Mouse (Mus musculus) forebrain, embryonic 16.5 days (tissue): ENCODE data around the gene Ap1m1. TPM values are rescaled to one million over a fixed set of nuclear protein-coding genes. Genes with fewer than 3 reads are reported as not detected.

Experiments used
- ATAC-seq: fragments of 200-750 bp; cut with Nextera tagmentation; 2 replicates; pipeline ENCODE4 v1.8.0; 2017; ENCODE audit warnings: mild to moderate bottlenecking, moderate library complexity
- H3K27ac ChIP-seq: fragments of 300-500 bp; sonication (generic); 2 replicates; pipeline ENCODE4 v1.5.1; 2014; ENCODE audit warnings: low read length, control low read depth
- H3K27me3 ChIP-seq: fragments of 300-500 bp; sonication (generic); replicated peaks from 2 replicates; pipeline ENCODE4 v1.6.1; 2014; ENCODE audit warnings: low read length; ENCODE audit not compliant: control insufficient read depth, insufficient read depth
- H3K36me3 ChIP-seq: fragments of 300-500 bp; sonication (generic); 2 replicates; pipeline ENCODE4 v1.6.1; 2014; ENCODE audit not compliant: control insufficient read depth, insufficient read depth
- H3K4me1 ChIP-seq: fragments of 300-500 bp; sonication (generic); replicated peaks from 2 replicates; pipeline ENCODE4 v1.6.1; 2014; ENCODE audit warnings: low read length; ENCODE audit not compliant: control insufficient read depth, insufficient read depth
- H3K4me2 ChIP-seq: fragments of 300-500 bp; sonication (generic); 2 replicates; pipeline ENCODE4 v1.6.1; 2014; ENCODE audit warnings: mild to moderate bottlenecking, low read length, control low read depth
- H3K4me3 ChIP-seq: fragments of 300-500 bp; sonication (generic); replicated peaks from 2 replicates; pipeline ENCODE4 v1.5.1; 2014; ENCODE audit warnings: mild to moderate bottlenecking, low read length, control low read depth
- H3K9ac ChIP-seq: fragments of 300-500 bp; sonication (generic); replicated peaks from 2 replicates; pipeline ENCODE4 v1.6.1; 2014; ENCODE audit warnings: low read depth, low read length, control low read depth
- H3K9me3 ChIP-seq: fragments of 300-500 bp; sonication (generic); 2 replicates; pipeline ENCODE4 v1.6.1; 2016; ENCODE audit warnings: low read length; ENCODE audit not compliant: control insufficient read depth
- WGBS: fragments of 180-500 bp; shearing (Covaris S2); extraction: QIAGEN DNeasy Blood & Tissue Kit; methylation state at CpG from one replicate; pipeline ENCODE4 v1.1.7; 2014; 5-methylcytosine and 5-hydroxymethylcytosine counted together
- polyA plus RNA-seq: library from polyadenylated mRNA; unstranded; fragments of >200 nt; fragmentation: Nextera tagmentation; extraction: Ambion mirVana; gene quantifications from 2 replicates; pipeline ENCODE4 v1.2.1, GENCODE M21; 2015

The Ap1m1 gene
- polyA plus RNA-seq, 1 experiment from 2014 or later, result 284 TPM

DNA sequence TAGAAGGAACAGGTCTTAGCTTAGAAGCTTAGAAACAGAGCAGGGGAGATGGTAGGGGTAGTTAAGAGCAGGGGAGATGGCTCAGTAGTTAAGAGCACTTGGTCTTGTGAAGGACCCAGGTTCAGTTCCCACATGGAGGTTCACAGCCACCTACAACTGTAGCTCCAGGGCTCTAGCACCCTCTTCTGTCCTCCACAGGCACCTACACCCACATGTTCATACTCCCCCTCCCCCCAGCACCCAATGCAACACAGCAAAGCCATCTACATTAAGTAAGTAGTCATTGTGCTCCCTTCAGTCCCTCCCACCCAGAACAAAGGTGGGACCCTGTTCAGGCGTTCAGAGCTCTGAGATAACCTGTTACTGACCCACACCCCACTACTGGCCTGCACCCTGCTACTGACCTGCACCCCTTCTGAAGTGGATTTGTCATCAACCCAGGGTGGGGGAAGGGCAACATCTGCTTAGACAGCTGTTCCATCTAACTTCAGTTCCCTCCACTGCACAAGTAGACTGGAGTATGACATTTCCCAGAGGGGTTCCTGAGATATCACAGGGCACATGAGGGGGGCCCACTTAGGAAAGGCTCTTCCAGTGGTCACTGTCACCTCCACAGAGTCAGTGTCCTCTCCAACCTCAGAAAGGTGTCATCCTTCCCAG, 33.4 kb downstream of the Ap1m1 start:
- 59% methylated on average over 1 of the region's 1 CpGs for WGBS
- H3K4me1 ChIP-seq, result no peaks in the 10 kb centered on the region
- ATAC-seq, result no peak
- H3K27me3 ChIP-seq, result no peaks in the 10 kb centered on the region
- no peaks in the 10 kb centered on the region for H3K36me3 ChIP-seq
- no peak overlapping the region for H3K9ac ChIP-seq
- H3K27ac ChIP-seq, result no peak overlapping the region
- H3K9me3 ChIP-seq, result no peaks in the 10 kb centered on the region
- no peak overlapping the region for H3K4me3 ChIP-seq
- H3K4me2 ChIP-seq, result no peak overlapping the region

DNA sequence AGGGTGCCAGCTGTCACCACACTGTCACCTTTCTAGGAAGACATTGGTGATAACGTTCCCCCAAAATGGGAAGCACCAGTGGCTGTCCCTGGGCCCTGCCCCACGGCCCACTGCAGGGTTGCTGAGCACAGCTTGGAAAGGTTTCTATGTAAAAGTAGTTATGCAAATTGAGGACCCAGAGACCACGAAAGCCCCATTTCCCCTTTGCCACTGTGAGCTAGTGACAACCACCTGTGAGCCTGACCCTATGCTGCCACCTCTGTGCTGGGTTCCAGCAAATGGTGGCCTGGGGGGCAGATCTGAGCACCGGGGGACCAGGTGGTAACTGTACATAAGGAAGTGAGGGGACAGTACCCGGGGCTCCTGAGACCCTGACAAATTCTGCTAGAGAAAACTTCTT, 34.0 kb downstream of the Ap1m1 start:
- Histone ChIP-seq H3K27ac (no peak overlapping the region), H3K4me3 (no peak overlapping the region), H3K27me3 (no peaks in the 10 kb centered on the region), H3K9ac (no peak overlapping the region), H3K36me3 (no peaks in the 10 kb centered on the region), H3K4me2 (no peak overlapping the region), H3K9me3 (no peaks in the 10 kb centered on the region), H3K4me1 (no peaks in the 10 kb centered on the region)
- WGBS, result 84% methylated on average over 5 of the region's 5 CpGs
- no peak for ATAC-seq

DNA sequence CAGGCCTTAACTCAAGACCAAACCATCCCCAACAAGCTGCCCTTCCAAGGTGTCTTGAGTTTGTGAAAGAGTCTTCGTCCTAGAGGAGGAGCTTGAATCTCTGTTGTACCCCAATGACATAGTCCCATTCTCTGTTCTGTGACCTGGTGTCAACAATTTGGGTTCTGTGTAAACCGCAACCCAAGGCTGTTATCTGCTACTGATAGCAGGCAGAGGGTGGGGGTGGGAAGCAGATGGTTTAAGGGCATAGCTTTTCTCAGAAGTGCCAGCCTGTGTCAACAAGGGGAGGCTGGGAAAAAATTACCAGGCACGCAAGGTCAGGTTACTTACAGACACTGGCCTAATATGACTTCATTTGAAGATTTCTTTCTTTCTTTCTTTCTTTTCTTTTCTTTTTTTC, 37.4 kb downstream of the Ap1m1 start:
- ATAC-seq, result no peak
- Histone ChIP-seq H3K36me3 (no peaks in the 10 kb centered on the region), H3K9ac (no peak overlapping the region), H3K4me1 (no peaks in the 10 kb centered on the region), H3K4me2 (no peak overlapping the region), H3K27me3 (no peaks in the 10 kb centered on the region), H3K27ac (no peak overlapping the region), H3K9me3 (no peaks in the 10 kb centered on the region), H3K4me3 (no peak overlapping the region)
- WGBS, result 79% methylated on average over 3 of the region's 3 CpGs

DNA sequence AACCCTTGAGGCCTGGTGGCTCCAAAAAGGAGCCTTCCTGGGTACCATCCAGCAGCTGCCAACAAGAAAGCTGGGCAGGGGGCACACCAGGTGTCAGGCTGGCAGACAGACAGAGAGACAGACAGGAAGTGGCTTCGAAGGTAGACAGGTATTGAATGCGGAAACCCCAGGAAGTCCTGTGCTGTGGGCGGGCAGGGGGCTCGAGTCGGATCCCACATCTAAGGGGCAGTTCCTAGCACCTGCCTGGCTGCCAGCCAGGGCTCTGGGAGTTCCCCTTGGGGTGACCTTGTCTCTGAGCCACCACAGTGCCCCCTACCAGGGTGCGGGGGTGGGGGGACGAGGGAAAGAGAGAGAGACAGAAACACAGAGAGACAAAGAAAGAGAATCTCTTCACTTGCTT, 39.3 kb downstream of the Ap1m1 start:
- Histone ChIP-seq H3K4me2 (no peak overlapping the region), H3K9me3 (no peaks in the 10 kb centered on the region), H3K4me1 (no peaks in the 10 kb centered on the region), H3K9ac (no peak overlapping the region), H3K27me3 (no peaks in the 10 kb centered on the region), H3K36me3 (no peaks in the 10 kb centered on the region), H3K27ac (no peak overlapping the region), H3K4me3 (no peak overlapping the region)
- ATAC-seq, result no peak
- 74% methylated on average over 7 of the region's 7 CpGs for WGBS

DNA sequence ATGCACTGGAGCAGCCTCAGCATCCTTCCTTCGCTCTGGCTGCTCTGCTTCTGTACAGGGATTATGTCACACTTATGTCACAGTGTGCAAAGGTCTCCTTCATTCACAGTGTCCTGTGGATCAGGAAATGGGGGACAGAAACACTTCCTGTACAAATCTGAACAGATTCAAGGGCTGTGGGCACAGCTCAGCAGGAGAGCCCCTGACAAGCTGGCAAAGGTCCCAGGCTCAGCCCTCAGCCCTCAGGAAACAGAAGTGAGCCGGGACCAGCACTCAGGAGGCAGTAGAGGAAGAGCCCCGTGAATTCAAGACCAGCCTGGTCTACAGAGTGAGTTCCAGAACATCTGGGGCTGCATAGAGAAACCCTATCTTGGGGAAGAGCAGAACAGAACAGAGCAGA, 41.8 kb downstream of the Ap1m1 start:
- Histone ChIP-seq H3K9me3 (no peaks in the 10 kb centered on the region), H3K4me3 (no peak overlapping the region), H3K4me1 (no peaks in the 10 kb centered on the region), H3K27me3 (0 out of 2 replicates have a peak, but pooled peaks cover 2% of the 10 kb centered on the region), H3K4me2 (no peak overlapping the region), H3K9ac (no peak overlapping the region), H3K27ac (no peak overlapping the region), H3K36me3 (no peaks in the 10 kb centered on the region)
- ATAC-seq, result no peak
- WGBS, result 37% methylated on average over 3 of the region's 3 CpGs

DNA sequence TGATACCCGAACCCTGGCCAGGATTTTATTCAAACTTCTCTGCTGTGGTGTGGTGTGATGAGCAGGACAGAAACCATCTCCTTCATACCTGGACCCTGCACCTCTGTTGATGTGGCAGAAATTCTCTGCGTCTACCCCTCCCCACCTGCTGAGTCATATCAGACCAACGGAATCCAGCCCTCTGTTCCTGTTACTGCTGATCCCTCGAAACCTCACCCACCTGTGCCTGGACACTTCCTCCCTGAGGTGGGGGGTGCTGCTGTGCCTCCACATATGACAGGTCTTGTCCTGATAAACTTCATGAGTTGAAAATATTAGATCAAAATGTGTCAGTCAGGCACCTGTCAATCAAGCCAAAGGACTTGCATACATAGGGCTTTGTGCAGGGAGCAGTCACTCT, 45.5 kb downstream of the Ap1m1 start:
- Histone ChIP-seq H3K9ac (no peak overlapping the region), H3K27ac (no peak overlapping the region), H3K4me3 (no peak overlapping the region), H3K4me1 (no peaks in the 10 kb centered on the region), H3K9me3 (no peaks in the 10 kb centered on the region), H3K4me2 (no peak overlapping the region), H3K27me3 (0 out of 2 replicates have a peak, but pooled peaks cover 2% of the 10 kb centered on the region), H3K36me3 (no peaks in the 10 kb centered on the region)
- WGBS, result 67% methylated on average over 4 of the region's 4 CpGs
- no peak for ATAC-seq

DNA sequence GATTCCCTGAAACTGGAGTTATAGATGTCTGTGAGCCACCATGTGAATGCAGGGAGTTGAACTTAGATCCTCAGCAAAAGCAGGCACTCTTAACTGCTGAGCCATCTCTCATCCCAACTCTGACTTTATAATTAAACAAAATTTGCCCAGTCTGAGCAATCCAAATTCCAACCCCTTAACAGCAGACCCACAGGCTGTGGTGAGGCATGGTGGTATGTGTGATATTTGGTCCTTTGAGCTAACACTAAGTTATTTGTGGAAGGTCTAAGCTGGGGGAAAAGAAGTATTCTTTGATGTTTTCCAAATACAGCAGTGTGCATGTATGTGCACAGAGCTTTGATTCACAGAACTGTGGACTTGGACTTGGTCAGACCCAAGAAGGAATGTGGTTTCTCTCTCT, 49.2 kb downstream of the Ap1m1 start:
- no peak overlapping the region for H3K4me2 ChIP-seq
- H3K27me3 ChIP-seq, result 0 out of 2 replicates have a peak, but pooled peaks cover 2% of the 10 kb centered on the region
- H3K36me3 ChIP-seq, result no peaks in the 10 kb centered on the region
- no peak overlapping the region for H3K9ac ChIP-seq
- ATAC-seq, result no peak
- no peak overlapping the region for H3K27ac ChIP-seq
- no peaks in the 10 kb centered on the region for H3K4me1 ChIP-seq
- H3K4me3 ChIP-seq, result no peak overlapping the region
- H3K9me3 ChIP-seq, result no peaks in the 10 kb centered on the region

DNA sequence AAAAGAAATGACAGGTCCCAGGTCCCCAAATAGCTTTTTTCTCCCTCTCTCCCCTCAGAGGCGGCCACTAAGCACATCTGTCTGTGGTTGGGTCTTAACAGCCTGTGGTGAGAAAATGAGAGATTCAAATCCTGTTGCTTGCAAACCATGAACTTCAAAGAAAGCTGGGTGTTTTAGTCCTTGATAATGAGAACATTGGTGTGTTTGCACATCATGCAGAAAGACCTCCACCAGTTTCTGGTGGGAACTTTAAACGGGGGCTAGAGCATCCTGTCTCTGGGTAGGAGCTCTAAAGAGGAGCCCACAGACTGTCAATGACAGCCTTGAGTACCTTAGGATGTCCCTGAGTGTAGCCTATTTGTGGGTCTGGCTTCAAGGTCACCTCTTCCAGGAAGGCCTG, 51.3 kb downstream of the Ap1m1 start:
- Histone ChIP-seq H3K27ac (no peak overlapping the region), H3K9ac (no peak overlapping the region), H3K4me2 (no peak overlapping the region), H3K4me3 (no peak overlapping the region), H3K27me3 (no peaks in the 10 kb centered on the region), H3K4me1 (peaks cover 8% of the 10 kb centered on the region), H3K9me3 (no peaks in the 10 kb centered on the region), H3K36me3 (no peaks in the 10 kb centered on the region)
- no peak for ATAC-seq
- WGBS, result 85% methylated on average over 2 of the region's 2 CpGs

DNA sequence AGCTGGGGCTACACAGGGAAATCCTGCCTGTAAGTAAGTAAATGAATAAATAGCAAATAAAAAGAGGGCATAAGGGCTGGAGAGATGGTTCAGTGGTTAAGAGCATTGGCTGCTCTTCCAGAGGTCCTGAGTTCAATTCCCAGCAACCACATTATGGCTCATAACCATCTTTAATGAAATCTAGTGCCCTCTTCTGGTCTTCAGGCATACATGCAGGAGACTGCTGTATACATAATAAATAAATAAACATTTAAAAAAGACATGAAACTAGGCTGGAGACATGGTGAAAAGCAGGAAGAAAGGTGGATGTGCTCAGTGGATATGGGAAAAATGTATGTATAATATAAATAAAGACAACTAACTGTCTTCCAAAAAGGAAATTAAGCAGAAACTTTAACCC, 53.5 kb downstream of the Ap1m1 start:
- Histone ChIP-seq H3K9ac (no peak overlapping the region), H3K36me3 (no peaks in the 10 kb centered on the region), H3K4me3 (no peak overlapping the region), H3K27me3 (no peaks in the 10 kb centered on the region), H3K9me3 (no peaks in the 10 kb centered on the region), H3K4me1 (peaks cover 9% of the 10 kb centered on the region), H3K27ac (no peak overlapping the region), H3K4me2 (no peak overlapping the region)
- no peak for ATAC-seq

DNA sequence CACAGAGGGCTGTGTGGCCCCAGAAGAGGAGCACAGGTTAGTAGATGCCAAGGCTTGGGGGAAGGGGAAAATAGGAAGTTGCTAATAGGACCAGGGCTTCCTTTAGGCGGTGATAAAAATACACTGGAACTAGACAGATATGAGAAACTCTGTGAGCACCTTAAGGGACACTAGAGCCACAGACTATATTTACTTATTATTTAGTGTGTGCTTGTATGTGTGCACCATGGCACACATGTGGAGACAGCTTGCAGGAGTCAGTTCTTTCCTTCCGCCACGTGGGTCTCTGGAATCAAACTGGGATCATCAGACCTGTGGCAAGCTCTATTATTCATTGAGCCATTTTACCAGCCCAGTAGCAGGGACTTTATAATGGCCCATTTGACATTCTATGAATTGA, 55.3 kb downstream of the Ap1m1 start:
- 69% methylated on average over 3 of the region's 3 CpGs for WGBS
- no peak overlapping the region for H3K27ac ChIP-seq
- ATAC-seq, result no peak; the same call in 1 of the 2 replicates

More for the DNA sequence above, 55.3 kb downstream of the Ap1m1 start:
- Histone ChIP-seq H3K27me3 (no peaks in the 10 kb centered on the region), H3K9me3 (no peaks in the 10 kb centered on the region), H3K4me2 (no peak overlapping the region), H3K9ac (no peak overlapping the region), H3K4me3 (no peak overlapping the region), H3K4me1 (peaks cover 9% of the 10 kb centered on the region), H3K36me3 (no peaks in the 10 kb centered on the region)
